Mouse (Mus musculus): Measurements from ENCODE around the gene Gpr83. TPM values are rescaled to one million over a fixed set of nuclear protein-coding genes. Genes with fewer than 3 reads are reported as not detected.

The Gpr83 gene
- total RNA-seq, 4 experiments from 2014 or later = 0.09 TPM; not detected in 3

DNA sequence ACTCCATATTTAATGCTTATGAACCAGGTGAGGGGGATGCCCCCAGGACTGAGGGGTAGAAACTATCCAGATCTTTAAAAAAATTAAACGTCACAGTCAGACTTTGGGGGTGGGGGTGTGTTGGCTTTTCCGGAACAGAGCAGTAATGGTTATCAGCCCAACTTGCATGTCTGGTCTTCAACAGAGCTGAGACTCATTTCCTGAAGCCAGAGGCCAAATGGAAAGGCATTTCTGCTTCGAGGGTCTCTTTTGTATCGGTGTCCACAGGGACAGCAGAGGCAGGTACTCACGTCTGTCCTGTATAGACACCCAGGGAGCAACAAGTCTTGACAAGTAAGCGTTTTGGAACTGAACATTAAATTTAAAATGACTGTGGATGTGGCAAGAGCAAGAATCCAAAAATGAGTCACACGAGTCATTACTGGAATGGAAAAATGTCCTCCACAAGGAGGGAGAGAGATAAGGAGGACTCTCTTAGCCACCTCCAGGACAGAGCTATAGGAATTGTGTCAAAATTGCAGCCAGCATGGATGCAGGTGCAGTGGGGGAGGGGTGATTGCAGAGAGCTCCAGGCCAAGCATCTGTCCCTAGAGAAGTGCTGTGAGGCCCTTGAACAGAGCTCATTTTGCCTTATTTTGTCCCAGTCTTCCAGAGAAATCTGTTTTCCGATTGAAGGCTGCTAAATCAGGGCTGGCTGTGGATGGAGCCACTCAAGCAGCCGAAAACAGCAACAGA, 44.9 kb downstream of the Gpr83 start:
- no peak for DNase-seq (ENCODE audit: low spot score)

- no peak for DNase-seq (ENCODE audit: low spot score)
Measured at GRCm38 (mm10) chr9:14905956-14906355, 45.9 kb downstream of the Gpr83 start.

DNA sequence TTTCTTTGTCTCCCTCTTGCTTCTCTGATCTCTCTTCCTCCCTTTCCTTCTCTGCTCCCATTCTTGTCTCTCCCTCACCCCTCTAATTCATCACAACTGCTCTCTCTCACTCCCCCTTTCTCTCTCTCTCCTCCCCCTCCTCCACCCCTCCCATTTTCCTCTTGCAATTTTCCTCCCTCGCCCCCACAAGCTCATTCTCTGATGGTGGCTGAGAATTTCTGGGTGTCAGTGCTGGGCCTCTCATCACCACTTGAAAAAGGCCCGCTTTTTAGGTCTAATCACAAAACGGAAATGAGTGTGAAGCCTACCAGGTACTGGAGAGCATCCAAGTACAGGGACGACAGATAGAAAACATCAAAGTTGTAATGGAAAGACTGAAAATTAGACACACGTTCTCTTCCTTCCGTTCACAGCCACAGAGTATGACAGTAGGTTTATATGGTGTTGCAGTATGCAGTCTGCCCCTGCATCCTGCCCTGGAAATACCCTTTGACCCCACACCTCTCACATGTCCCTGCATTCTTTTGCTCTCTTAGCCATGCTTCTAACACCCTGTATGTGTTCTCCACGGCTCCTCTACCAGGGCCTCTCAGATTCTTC, 47.9 kb downstream of the Gpr83 start:
- DNase-seq (ENCODE audit: low spot score) = no peak

GRCm38 (mm10) chr9:14909981-14910380, 50.0 kb downstream of the Gpr83 start:
- DNase-seq (ENCODE audit: low spot score) = no peak

DNA sequence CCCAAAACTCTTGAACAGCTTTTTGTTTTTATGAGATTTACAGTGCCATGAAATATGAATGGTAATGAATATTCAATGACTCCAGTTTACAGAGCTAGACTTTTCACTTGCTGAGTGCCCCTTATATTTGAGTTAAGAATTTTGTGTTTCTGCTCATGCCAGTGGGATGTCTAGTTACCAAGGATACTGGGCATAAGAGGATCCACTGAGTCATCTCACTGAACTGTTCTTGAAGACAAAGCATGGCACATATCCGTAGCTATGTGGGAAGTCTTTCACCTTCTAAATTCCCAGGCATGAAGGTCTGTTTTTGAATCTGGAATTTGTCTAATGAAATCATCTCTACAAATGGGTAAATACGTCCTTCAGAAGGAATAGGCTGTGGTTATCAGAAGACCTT, 52.0 kb downstream of the Gpr83 start:
- DNase-seq (ENCODE audit: low spot score) = no peak

- DNase-seq (ENCODE audit: low spot score) = no peak
Measured at GRCm38 (mm10) chr9:14917661-14918060, 57.7 kb downstream of the Gpr83 start.

DNA sequence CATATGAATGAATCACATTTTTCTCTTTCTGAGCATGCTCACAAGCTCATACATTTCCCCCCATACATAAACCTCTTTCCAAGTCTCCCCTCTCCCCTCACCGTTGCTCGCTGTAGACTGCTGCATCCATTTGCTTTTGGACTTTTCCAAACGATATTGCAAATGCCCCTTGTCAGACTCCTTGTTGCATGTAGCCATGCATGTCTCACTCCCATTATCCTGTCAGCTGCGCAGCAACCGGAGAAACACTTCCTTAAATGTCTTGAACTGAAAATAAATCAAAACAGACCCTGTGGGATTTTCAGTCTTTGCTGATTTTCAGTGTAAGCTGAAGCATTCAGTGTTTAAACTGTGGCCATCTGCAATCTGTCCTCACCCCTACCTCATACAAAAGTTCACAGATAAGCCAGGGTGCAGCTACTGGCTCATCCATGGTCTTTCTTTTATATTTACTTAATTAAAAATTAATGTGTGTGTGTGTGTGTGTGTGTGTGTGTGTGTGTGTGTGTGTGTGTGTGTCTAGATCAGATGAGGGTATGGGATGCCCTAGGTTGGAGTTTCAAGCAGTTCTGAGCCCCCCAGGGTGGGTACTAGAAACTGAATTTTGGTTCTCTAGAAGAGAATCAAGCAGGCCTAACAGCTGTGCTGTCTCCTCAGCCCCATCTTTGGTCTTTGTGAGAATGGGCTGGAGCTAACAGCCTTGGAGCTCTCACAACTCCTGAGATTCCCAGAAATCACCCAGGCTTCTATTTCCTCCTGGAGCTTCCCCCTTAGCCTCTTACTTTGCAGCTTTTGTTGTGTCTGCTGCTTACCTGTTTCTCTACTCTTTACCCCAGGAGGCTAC, 59.0 kb downstream of the Gpr83 start:
- DNase-seq (ENCODE audit: low spot score) = no peak

Other genes with a start within 250 kb of the Gpr83 start
- gene Amotl1, start 215.2 kb upstream of the Gpr83 start, total RNA-seq (2022) = 10 to 100 TPM; 56.2 to 65.0 (median 58.1) TPM
- gene Piwil4, start 119.5 kb upstream of the Gpr83 start, total RNA-seq (2022) = not detected
- under 1 TPM; 0.33 to 0.63 (median 0.39) TPM for gene Fut4, start 107.8 kb upstream of the Gpr83 start, total RNA-seq (2022)
- not detected for gene 1700012B09Rik, start 89.2 kb upstream of the Gpr83 start, total RNA-seq (2022)
- gene Mre11a, start 75.6 kb upstream of the Gpr83 start, total RNA-seq (2022) = 10 to 100 TPM in 2 of 4 experiments, 1 to 10 TPM in 2; 8.0 to 18.2 (median 10.6) TPM
- 1 to 10 TPM; 5.8 to 7.5 (median 7.2) TPM for gene Ankrd49, start 75.4 kb upstream of the Gpr83 start, total RNA-seq (2022)
- gene Izumo1r, start 43.7 kb downstream of the Gpr83 start, total RNA-seq (2022) = not detected
- gene Panx1, start 185.3 kb downstream of the Gpr83 start, total RNA-seq (2022) = 1 to 10 TPM; 4.3 to 5.7 (median 4.4) TPM

All from heart, adult 8-10 months (tissue).